Mouse (Mus musculus) left cerebral cortex, postnatal 4 days (tissue): ENCODE data around the gene F8a. TPM values are rescaled to one million over a fixed set of nuclear protein-coding genes. Genes with fewer than 3 reads are reported as not detected.
"Not testable (repeated sequence)": the region's sequence is repeated elsewhere in the genome, so short reads cannot be mapped to it uniquely, and the experiment has no call there.

ENCODE experiments used
- DNase-seq: peaks from one replicate; pipeline ENCODE4 v3.0.0-alpha.2; 2022
- intact Hi-C: fragments of 180-260 bp; cut with DNase I; formaldehyde crosslinking; loops from one replicate; pipeline ENCODE4 v1.15.1; 2025
- total RNA-seq, 2 experiments: library from RNA; stranded (reverse); gene quantifications; 2 replicates each; pipeline ENCODE4 v1.2.3; 2021

The F8a gene
- total RNA-seq, result 10 to 100 TPM; 16.2 to 17.1 TPM

DNA sequence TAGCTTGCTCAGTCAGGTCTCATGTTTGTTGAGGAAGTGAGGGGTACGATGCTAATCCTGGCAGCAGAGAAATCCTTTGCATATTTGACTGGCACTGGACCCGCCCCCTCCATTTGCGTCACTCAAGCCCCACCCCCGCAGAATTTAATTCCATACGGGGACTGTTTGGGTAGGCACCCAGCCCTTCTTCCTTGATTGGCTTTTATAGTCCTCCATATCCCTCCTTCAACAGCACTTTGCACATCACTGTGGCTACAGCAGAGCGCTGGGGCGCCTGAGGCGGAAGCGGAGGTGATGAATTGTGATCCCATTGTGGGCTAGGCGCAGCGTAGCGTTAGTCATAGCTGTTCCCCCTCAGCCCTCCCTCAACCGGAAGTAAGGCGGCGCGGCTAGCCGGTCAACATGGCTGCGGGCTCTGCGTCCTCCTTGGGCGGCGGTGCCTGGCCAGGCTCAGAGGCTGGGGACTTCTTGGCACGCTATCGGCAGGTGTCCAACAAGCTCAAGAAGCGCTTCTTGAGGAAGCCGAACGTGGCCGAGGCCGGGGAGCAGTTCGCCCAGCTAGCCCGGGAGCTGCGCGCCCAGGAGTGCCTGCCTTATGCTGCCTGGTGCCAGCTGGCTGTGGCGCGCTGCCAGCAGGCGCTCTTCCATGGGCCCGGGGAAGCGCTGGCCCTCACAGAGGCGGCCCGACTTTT is at the start of gene F8a:
F8a (plus strand) TSS at position 378 of the 692 bp plus-strand sequence.
- intact Hi-C loops, result no loop called here
- peak; percentile 79 for DNase-seq

DNA sequence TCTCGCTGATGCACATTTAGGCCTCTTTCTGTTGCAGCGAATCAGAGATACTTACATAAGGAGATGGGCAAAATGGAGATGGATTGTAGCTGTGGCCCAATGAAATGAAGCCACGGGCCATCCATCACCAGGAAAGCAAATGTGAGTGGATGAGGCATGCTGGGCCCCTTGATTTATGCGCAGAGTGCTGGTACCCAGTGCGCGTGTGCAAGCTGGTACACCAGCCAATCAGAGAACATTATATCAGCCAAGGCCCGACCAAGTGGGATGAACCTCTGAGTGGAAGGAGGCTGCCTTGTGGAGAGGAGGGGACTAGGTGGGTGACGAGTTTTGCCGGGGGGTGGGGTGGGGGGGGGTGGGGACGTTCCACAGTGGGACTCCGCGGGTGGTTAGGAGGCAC is 36.2 kb upstream of the F8a start, which contains the start of gene Xlr3b:
Xlr3b (plus strand) TSS at position 274 of the 400 bp plus-strand sequence.
- intact Hi-C loops, result not testable (repeated sequence)
- DNase-seq, result peak; percentile 7

DNA sequence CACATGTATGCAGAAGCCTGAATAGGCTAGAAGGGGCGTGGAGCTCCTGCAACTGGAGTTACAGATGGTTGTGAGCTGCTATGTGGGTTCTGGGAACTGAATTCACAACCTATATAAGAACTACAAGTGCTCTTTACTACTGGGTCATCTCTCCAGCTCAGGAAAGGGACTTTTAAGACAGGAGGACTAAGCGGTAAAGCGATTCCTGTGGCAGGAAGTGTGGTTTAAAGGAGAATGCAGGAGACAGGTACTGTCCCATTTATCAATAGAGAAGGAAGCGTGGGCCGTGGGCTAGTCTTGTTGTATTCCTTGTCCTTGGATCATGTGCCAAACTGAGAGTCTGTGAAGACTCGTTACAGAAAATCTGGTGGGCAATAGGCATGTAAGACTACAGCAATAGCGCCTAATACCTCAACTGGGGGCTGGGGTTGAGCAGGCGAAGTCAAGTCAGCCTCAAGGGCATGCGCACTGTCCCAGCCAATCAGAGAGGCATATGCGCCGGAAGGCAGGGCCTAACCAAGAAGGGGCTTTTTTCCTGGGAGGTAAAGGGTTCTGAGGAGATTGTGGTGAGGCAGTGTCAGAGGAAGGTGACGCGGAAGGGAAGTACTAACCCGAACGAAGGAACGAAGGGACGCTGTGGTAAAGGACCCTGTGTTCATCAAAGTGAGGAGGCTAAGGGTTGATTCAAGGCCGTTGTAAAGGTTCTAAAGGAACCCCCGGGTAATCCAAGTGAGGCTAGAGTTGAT is 14.1 kb upstream of the F8a start, which contains the start of gene Xlr4b:
Xlr4b (plus strand) TSS at position 515 of the 746 bp plus-strand sequence.
- DNase-seq, intact Hi-C loops: not testable (repeated sequence)

DNA sequence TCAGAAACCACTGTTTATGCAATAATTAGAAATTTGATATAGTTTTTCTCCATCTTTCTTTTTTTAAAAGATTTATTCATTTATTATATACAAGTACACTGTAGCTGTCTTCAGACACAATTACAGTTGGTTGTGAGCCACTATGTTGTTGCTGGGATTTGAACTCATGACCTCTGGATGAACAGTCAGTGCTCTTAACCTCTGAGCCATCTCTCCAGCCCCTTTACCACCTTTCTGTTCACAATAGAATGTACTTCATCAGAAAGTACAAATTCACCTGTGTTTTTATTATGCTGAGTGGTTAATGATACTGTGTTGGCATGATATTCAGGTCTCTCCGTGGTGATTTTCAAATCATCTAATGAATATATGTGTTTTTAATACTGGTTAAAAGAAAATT is 2.7 kb upstream of the F8a start:
- intact Hi-C loops, result no loop called here
- no peak for DNase-seq

DNA sequence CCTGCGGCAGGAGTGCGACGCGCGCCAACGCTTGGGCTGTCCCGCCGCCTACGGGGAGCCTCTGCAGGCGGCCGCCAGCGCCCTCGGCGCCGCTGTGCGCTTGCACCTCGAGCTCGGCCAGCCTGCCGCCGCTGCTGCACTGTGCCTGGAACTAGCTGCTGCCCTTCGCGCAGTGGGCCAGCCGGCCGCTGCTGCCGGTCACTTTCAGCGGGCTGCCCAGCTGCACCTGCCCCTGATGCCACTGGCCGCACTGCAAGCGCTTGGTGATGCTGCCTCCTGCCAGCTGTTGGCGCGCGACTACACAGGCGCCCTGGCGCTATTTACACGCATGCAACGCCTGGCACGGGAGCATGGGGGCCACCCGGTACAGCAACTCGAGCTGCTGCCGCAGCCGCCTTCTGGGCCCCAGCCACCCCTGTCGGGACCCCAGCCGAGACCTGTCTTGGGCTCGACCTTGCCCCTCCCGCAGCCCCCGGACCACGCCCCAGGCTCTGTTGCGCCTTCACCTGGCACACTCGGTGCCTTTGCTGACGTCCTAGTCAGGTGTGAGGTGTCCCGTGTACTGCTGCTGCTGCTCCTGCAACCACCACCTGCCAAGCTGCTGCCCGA is 619 bp downstream of the F8a start:
- DNase-seq, result peak; percentile 54
- intact Hi-C loops, result no loop called here

DNA sequence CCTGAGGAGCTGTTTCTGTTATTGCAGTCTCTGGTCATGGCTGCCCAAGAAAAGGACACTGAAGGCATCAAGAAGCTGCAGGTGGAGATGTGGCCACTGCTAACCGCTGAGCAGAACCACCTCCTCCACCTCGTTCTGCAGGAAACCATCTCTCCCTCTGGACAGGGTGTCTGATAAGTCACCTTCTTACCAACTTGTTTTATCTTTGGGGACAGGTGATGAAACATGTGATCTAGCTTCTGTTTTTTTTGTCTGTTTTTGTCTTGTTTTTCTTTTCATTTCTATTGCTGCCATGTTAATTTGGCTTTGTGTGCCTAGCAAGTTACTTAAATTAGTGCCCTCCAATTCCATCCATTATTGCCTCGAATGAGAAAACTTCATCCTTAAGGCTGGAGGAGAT is 1.2 kb downstream of the F8a start:
- DNase-seq, result no peak
- intact Hi-C loops, result no loop called here

DNA sequence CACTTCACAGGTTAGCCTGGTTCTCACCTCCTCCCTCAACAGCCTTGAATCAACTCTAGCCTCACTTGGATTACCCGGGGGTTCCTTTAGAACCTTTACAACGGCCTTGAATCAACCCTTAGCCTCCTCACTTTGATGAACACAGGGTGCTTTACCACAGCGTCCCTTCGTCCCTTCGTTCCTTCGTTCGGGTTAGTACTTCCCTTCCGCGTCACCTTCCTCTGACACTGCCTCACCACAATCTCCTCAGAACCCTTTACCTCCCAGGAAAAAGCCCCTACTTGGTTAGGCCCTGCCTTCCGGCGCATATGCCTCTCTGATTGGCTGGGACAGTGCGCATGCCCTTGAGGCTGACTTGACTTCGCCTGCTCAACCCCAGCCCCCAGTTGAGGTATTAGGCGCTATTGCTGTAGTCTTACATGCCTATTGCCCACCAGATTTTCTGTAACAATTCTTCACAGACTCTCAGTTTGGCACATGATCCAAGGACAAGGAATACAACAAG is 14.8 kb downstream of the F8a start, which contains the start of gene Xlr4c:
Xlr4c (minus strand) TSS at position 310 of the 505 bp plus-strand sequence.
- DNase-seq, intact Hi-C loops: not testable (repeated sequence)

DNA sequence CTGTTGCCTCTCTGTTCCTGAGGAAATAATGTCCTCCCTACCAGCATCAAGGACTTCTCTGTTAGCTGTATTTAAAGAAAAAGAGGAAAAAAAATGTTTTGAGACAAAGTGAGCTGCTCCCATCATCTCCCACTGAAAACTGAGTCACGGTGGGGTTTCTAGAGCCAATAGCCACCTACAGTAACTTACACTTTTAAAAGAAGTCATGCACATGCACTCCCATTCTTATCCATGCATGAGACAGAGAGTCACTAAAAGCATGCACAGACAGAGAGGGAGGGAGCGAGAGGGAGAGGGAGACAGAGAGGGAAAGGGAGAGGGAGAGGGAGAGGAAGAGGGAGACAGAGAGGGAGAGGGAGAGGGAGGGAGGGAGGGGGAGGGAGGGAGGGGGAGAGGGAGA is 34.3 kb downstream of the F8a start:
- DNase-seq, intact Hi-C loops: not testable (repeated sequence)

DNA sequence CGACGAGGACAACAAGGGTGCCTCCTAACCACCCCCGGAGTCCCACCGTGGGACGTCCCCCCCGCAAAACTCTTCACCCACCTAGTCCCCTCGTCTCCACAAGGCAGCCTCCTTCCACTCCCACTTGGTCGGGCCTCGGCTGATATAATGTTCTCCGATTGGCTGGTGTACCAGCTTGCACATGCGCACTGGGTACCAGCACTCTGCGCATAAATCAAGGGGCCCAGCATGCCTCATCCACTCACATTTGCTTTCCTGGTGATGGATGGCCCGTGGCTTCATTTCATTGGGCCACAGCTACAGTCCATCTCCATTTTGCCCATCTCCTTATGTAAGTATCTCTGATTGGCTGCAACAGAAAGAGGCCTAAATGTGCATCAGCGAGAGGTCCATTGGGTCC is 37.2 kb downstream of the F8a start, which contains the start of gene Xlr3c:
Xlr3c (minus strand) TSS at position 121 of the 400 bp plus-strand sequence.
- intact Hi-C loops, DNase-seq: not testable (repeated sequence)

Other genes starting within 250 kb of the F8a start
- gene Zfp185, start 241.0 kb upstream of the F8a start, total RNA-seq, result 1 to 10 TPM; 1.0 to 1.1 TPM
- gene Pnma5, start 191.2 kb upstream of the F8a start, total RNA-seq, result under 1 TPM; 0.28 to 0.50 TPM
- 10 to 100 TPM; 15.7 to 19.2 TPM for gene Pnma3, start 163.5 kb upstream of the F8a start, total RNA-seq
- under 1 TPM; 0.54 to 0.56 TPM for gene Xlr4a, start 145.8 kb upstream of the F8a start, total RNA-seq
- gene Xlr3a, start 131.2 kb upstream of the F8a start, total RNA-seq, result 1 to 10 TPM in 1 of 2 experiments, under 1 TPM in 1; 0.64 to 3.7 TPM
- gene Gm14685, start 111.2 kb upstream of the F8a start, total RNA-seq, result 1 to 10 TPM in 1 of 2 experiments, under 1 TPM in 1; 0.92 to 2.2 TPM
- gene Xlr5b, start 79.5 kb upstream of the F8a start, total RNA-seq, result under 1 TPM in 1 of 2 experiments, not detected in 1; 0.20 TPM
- gene DXBay18, start 78.8 kb upstream of the F8a start, total RNA-seq, result under 1 TPM in 1 of 2 experiments, not detected in 1; 0.46 TPM
- gene Spin2d, start 51.3 kb upstream of the F8a start, total RNA-seq, result not detected
- gene Xlr3b, start 36.1 kb upstream of the F8a start, total RNA-seq, result 10 to 100 TPM in 1 of 2 experiments, 1 to 10 TPM in 1; 3.6 to 13.1 TPM
- gene Xlr4b, start 14.0 kb upstream of the F8a start, total RNA-seq, result 1 to 10 TPM in 1 of 2 experiments, under 1 TPM in 1; 0.60 to 1.4 TPM
- gene Xlr4c, start 14.8 kb downstream of the F8a start, total RNA-seq, result not detected
- not detected for gene Xlr3c, start 37.1 kb downstream of the F8a start, total RNA-seq
- not detected for gene Xlr5a, start 64.7 kb downstream of the F8a start, total RNA-seq
- gene Xlr5c, start 64.7 kb downstream of the F8a start, total RNA-seq, result not detected
- gene Gm45015, start 108.5 kb downstream of the F8a start, total RNA-seq, result not detected
- 10 to 100 TPM; 20.3 to 20.7 TPM for gene Zfp275, start 114.3 kb downstream of the F8a start, total RNA-seq
- under 1 TPM in 1 of 2 experiments, not detected in 1; 0.18 TPM for gene Gm18336, start 170.4 kb downstream of the F8a start, total RNA-seq
- 1 to 10 TPM; 2.7 to 3.7 TPM for gene Zfp92, start 182.8 kb downstream of the F8a start, total RNA-seq
- gene Trex2, start 207.1 kb downstream of the F8a start, total RNA-seq, result not detected
- 10 to 100 TPM; 27.8 to 28.0 TPM for gene Haus7, start 230.8 kb downstream of the F8a start, total RNA-seq